Mouse (Mus musculus) thymus, adult 18-20 months (tissue): ENCODE data around the gene Phka2.

Source experiments
- DNase-seq, 2 experiments: peaks; one replicate each; pipeline ENCODE4 v3.0.0; 2022; ENCODE audit warnings: mixed read lengths in 2 of 2

Phka2 gene

GRCm38 (mm10) chrX:160502048-160503041, at the start of gene Phka2:
Phka2 (plus strand) TSS chrX:160502166.
- peak; percentile 71 to 74 for DNase-seq

GRCm38 (mm10) chrX:160455686-160456085, 46.3 kb upstream of the Phka2 start:
- no peak for DNase-seq

GRCm38 (mm10) chrX:160471257-160471786, 30.6 kb upstream of the Phka2 start:
- DNase-seq: no peak

GRCm38 (mm10) chrX:160489784-160490183, 12.2 kb upstream of the Phka2 start:
- no peak for DNase-seq

GRCm38 (mm10) chrX:160494333-160494732, 7.6 kb upstream of the Phka2 start:
- DNase-seq: no peak

- DNase-seq: no peak
Observed at GRCm38 (mm10) chrX:160494921-160495320, 7.0 kb upstream of the Phka2 start.

GRCm38 (mm10) chrX:160496473-160496872, 5.5 kb upstream of the Phka2 start:
- no peak for DNase-seq

GRCm38 (mm10) chrX:160501095-160501494, 871 bp upstream of the Phka2 start:
- DNase-seq: no peak

GRCm38 (mm10) chrX:160501687-160502047, 299 bp upstream of the Phka2 start:
- DNase-seq: no peak

GRCm38 (mm10) chrX:160509046-160509445, 7.1 kb downstream of the Phka2 start:
- no peak for DNase-seq

- DNase-seq: no peak
Observed at GRCm38 (mm10) chrX:160510197-160510596, 8.2 kb downstream of the Phka2 start.

- DNase-seq: no peak
Observed at GRCm38 (mm10) chrX:160516027-160516426, 14.1 kb downstream of the Phka2 start.

GRCm38 (mm10) chrX:160542772-160543171, 40.8 kb downstream of the Phka2 start:
- no peak for DNase-seq

GRCm38 (mm10) chrX:160548875-160549274, 46.9 kb downstream of the Phka2 start:
- DNase-seq: no peak

- no peak for DNase-seq
Observed at GRCm38 (mm10) chrX:160552066-160552465, 50.1 kb downstream of the Phka2 start.

- no peak for DNase-seq
Observed at GRCm38 (mm10) chrX:160583589-160583988, 81.6 kb downstream of the Phka2 start.

GRCm38 (mm10) chrX:160584148-160584838, 82.3 kb downstream of the Phka2 start:
- DNase-seq: no peak

GRCm38 (mm10) chrX:160585110-160585509, 83.1 kb downstream of the Phka2 start:
- DNase-seq: no peak

- no peak for DNase-seq
Observed at GRCm38 (mm10) chrX:160588523-160588922, 86.6 kb downstream of the Phka2 start.

GRCm38 (mm10) chrX:160590147-160590546, 88.2 kb downstream of the Phka2 start:
- no peak for DNase-seq

GRCm38 (mm10) chrX:160592933-160593332, 91.0 kb downstream of the Phka2 start:
- no peak for DNase-seq

GRCm38 (mm10) chrX:160598055-160598454, 96.1 kb downstream of the Phka2 start:
- no peak for DNase-seq
